Comparison of ENCODE assay signal across 8 mouse cellular contexts in the genomic region with DNA sequence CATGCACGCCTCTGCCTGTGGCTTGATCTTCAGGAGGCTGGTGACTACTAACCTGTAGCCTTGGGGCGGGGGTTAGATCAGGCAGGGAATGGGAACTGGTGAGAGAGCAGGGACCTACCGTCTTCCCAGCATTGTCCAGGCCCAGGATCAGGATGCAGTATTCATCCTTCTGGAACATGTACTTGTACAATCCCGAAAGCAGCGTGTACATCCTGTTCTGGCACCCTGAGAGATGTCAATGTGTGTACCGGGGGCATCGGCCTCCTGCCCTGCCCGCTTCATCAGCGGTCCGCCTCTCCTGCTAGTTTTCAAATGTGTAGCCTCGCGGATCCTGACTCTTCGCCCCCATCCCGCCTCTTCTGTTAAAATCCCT. TPM values are rescaled to one million over a fixed set of nuclear protein-coding genes. Genes with fewer than 3 reads are reported as not detected.
A peak's percentile ranks its signal among the peaks of the same experiment; 100 is the strongest.
DNase-seq lines count a peak whose midpoint lies in the region; ATAC-seq and TF ChIP-seq lines count a peak whose summit lies in the region.

No protein-coding gene starts in this region.

- TF ChIP-seq CTCF in heart, adult 2 months (IDR thresholded peaks at IDR 0.05) = no peak
- TF ChIP-seq CTCF in CH12.LX (conservative IDR thresholded peaks at IDR 0.05 in 1 of 2, IDR thresholded peaks at IDR 0.05 in 1 of 2; ENCODE audit: low read depth in 2 of 2, low read length in 2 of 2) = no peak
- TF ChIP-seq CTCF in liver, embryonic 14.5 days (IDR thresholded peaks at IDR 0.05; ENCODE audit: low read depth) = no peak

- peak overlapping the region; percentile 85 for H3K4me3 ChIP-seq in heart, adult 2 months
- H3K4me3 ChIP-seq in CH12.LX (replicated peaks in 1 of 3; ENCODE audit: low read depth in 2 of 3, low read length in 2 of 3, poor library complexity in 1 of 3) = peak overlapping the region; percentile 68 to 89 (median 86)
- peak overlapping the region; percentile 91 for H3K4me3 ChIP-seq in forebrain, embryonic 14.5 days (ENCODE audit: low read depth, low read length)
- H3K4me3 ChIP-seq in liver, embryonic 14.5 days (ENCODE audit: insufficient read depth in 1 of 2, low read depth in 2 of 2, low read length in 2 of 2) = peak overlapping the region; percentile 87 to 97

- peaks cover 13% of the 10 kb centered on the region for H3K36me3 ChIP-seq in heart, adult 2 months (ENCODE audit: control insufficient read depth, insufficient read depth, low read length)
- peaks cover 33 to 56% of the 10 kb centered on the region in 2 experiments for H3K36me3 ChIP-seq in CH12.LX (replicated peaks in 1 of 2; ENCODE audit: control insufficient read depth in 1 of 2, insufficient read depth in 1 of 2, low read length in 1 of 2)
- peaks cover 41% of the 10 kb centered on the region for H3K36me3 ChIP-seq in forebrain, embryonic 14.5 days (ENCODE audit: control insufficient read depth, insufficient read depth, low read length)
- H3K36me3 ChIP-seq in liver, embryonic 14.5 days (replicated peaks; ENCODE audit: control insufficient read depth, insufficient read depth, low read depth) = peaks cover 7% of the 10 kb centered on the region

- no peaks in the 10 kb centered on the region for H3K27me3 ChIP-seq in heart, adult 2 months (ENCODE audit: control insufficient read depth, insufficient read depth, low read length)
- H3K27me3 ChIP-seq in CH12.LX (replicated peaks) = no peaks in the 10 kb centered on the region
- H3K27me3 ChIP-seq in forebrain, embryonic 14.5 days (replicated peaks; ENCODE audit: control insufficient read depth, insufficient read depth, low read length) = no peaks in the 10 kb centered on the region
- H3K27me3 ChIP-seq in liver, embryonic 14.5 days (ENCODE audit: control insufficient read depth, insufficient read depth, low read length) = no peaks in the 10 kb centered on the region

- H3K9ac ChIP-seq in heart, adult 2 months (ENCODE audit: low read depth, low read length) = peak overlapping the region; percentile 98
- peak overlapping the region; percentile 81 for H3K9ac ChIP-seq in CH12.LX (ENCODE audit: insufficient read depth, low read depth)
- peak overlapping the region; percentile 93 for H3K9ac ChIP-seq in forebrain, embryonic 14.5 days (ENCODE audit: low read length)
- H3K9ac ChIP-seq in liver, embryonic 14.5 days (replicated peaks) = peak overlapping the region; percentile 92

- peaks cover 4% of the 10 kb centered on the region for H3K79me2 ChIP-seq in heart, adult 2 months (replicated peaks; ENCODE audit: control insufficient read depth, insufficient read depth, low read length)
- peaks cover 56% of the 10 kb centered on the region for H3K79me2 ChIP-seq in CH12.LX (replicated peaks; ENCODE audit: control insufficient read depth, extremely low read depth, insufficient read depth, poor library complexity, severe bottlenecking)

- intact Hi-C loops in heart, adult 2 months (cut with DNase I) = no loop called here
- intact Hi-C loops in left cerebral cortex, postnatal 14 days (cut with DNase I) = loop anchor here (5.0 kb wide), 1 partner anchor 42 kb away; no protein-coding TSS in a partner anchor

- H3K27ac ChIP-seq in heart, adult 2 months = peak overlapping the region; percentile 94
- no peak overlapping the region for H3K27ac ChIP-seq in CH12.LX (ENCODE audit: insufficient read depth, low read depth)
- peak overlapping the region; percentile 88; the same call in 1 of the 2 replicates for H3K27ac ChIP-seq in forebrain, embryonic 14.5 days (ENCODE audit: low read depth, low read length)
- H3K27ac ChIP-seq in liver, embryonic 14.5 days = no peak overlapping the region

- TF ChIP-seq EP300 in heart, adult 2 months (IDR thresholded peaks at IDR 0.05; ENCODE audit: insufficient read depth, low read depth, low read length) = no peak
- no peak for TF ChIP-seq EP300 in CH12.LX (IDR thresholded peaks at IDR 0.05; ENCODE audit: low read length)
- no peak for TF ChIP-seq EP300 in liver, embryonic 14.5 days (IDR thresholded peaks at IDR 0.05; ENCODE audit: low read depth)

- H3K9me3 ChIP-seq in CH12.LX (replicated peaks; ENCODE audit: low read length) = no peaks in the 10 kb centered on the region
- H3K9me3 ChIP-seq in forebrain, embryonic 14.5 days (replicated peaks; ENCODE audit: control insufficient read depth, low read length) = no peaks in the 10 kb centered on the region
- H3K9me3 ChIP-seq in liver, embryonic 14.5 days (ENCODE audit: control insufficient read depth, low read length) = no peaks in the 10 kb centered on the region

- 6% methylated on average over 14 of the region's 14 CpGs for WGBS in heart, adult 2 months
- WGBS in forebrain, embryonic 14.5 days = 12% methylated on average over 14 of the region's 14 CpGs
- WGBS in liver, embryonic 14.5 days (ENCODE audit: insufficient replicate concordance) = 5% methylated on average over 14 of the region's 14 CpGs

- in situ Hi-C loops in CH12.LX (cut with MboI; ENCODE audit: low pct_ligation_motif_present, low pct_unique_long_range_greater_than_20kb, low sequenced_read_pairs) = loop anchor here (10.0 to 25.0 kb wide), 2 partner anchors 180 to 652 kb away; partner anchors contain the start of genes Dido1, Gid8 and Ppdpf

- ATAC-seq in forebrain, embryonic 14.5 days = 0 out of 2 replicates have a peak, but pooled peaks have one; percentile 1
- ATAC-seq in liver, embryonic 14.5 days (ENCODE audit: insufficient read depth) = no peak

- H3K4me1 ChIP-seq in heart, adult 2 months (ENCODE audit: control insufficient read depth, insufficient read depth, low read length) = peaks cover 5% of the 10 kb centered on the region
- peaks cover 5 to 33% of the 10 kb centered on the region in 2 experiments for H3K4me1 ChIP-seq in CH12.LX (ENCODE audit: control insufficient read depth in 1 of 2, insufficient read depth in 2 of 2)
- peaks cover 21% of the 10 kb centered on the region for H3K4me1 ChIP-seq in forebrain, embryonic 14.5 days (ENCODE audit: control insufficient read depth, insufficient read depth, low read length)
- H3K4me1 ChIP-seq in liver, embryonic 14.5 days (replicated peaks; ENCODE audit: control insufficient read depth in 2 of 2, insufficient read depth in 2 of 2, low read length in 1 of 2) = peaks cover 8 to 22% of the 10 kb centered on the region in 2 experiments

- no peak for TF ChIP-seq RAD21 in CH12.LX (IDR thresholded peaks at IDR 0.05; ENCODE audit: low read depth, low read length)

- dilution Hi-C loops in CH12.LX (cut with MboI; ENCODE audit: extremely low pct_ligation_motif_present, extremely low pct_unique_long_range_greater_than_20kb, low sequenced_read_pairs) = no loop called here

- peak overlapping the region; percentile 93 for H3K4me2 ChIP-seq in CH12.LX (ENCODE audit: insufficient read depth, low read depth, poor library complexity, severe bottlenecking)
- peak overlapping the region; percentile 95 for H3K4me2 ChIP-seq in forebrain, embryonic 14.5 days (ENCODE audit: low read length)
- peak overlapping the region; percentile 78 for H3K4me2 ChIP-seq in liver, embryonic 14.5 days (ENCODE audit: low read depth)

- no peak for TF ChIP-seq POLR2A in heart, adult 2 months (IDR thresholded peaks at IDR 0.05; ENCODE audit: insufficient read depth, low read depth, low read length)
- TF ChIP-seq POLR2A in CH12.LX (IDR thresholded peaks at IDR 0.05; ENCODE audit: low read depth, low read length) = no peak

- no peak for DNase-seq in heart, adult 2 months
- no peak for DNase-seq in heart, postnatal 4 days
- DNase-seq in CH12.LX (ENCODE audit: extremely low read depth) = no peak
- DNase-seq in forebrain, embryonic 14.5 days (ENCODE audit: low spot score) = no peak
- no peak for DNase-seq in liver, embryonic 14.5 days (ENCODE audit: low read depth in 3 of 3, low spot score in 3 of 3)
- DNase-seq in adrenal gland, postnatal 4 days (ENCODE audit: low spot score in 2 of 2) = no peak
- DNase-seq in left cerebral cortex, postnatal 14 days (ENCODE audit: low spot score in 2 of 2) = no peak
- DNase-seq in adrenal gland, adult 2 months = no peak

RNA-seq across cellular contexts. Expression of gene Zgpat, which starts 0.3 kb away (rescaled TPM):
- total RNA-seq in heart, adult 2 months (2021) = 10 to 100 TPM; 18.7 to 18.9 TPM
- 21.0 and 31.5 TPM in 2 replicates for polyA plus RNA-seq in heart, adult 2 months (2012; rRNA removed)
- 10 to 100 TPM; 20.7 to 22.8 TPM for total RNA-seq in heart, postnatal 4 days (2021)
- total RNA-seq in CH12.LX (2012; rRNA removed) = 23.9 and 29.8 TPM in 2 replicates
- 18.4 and 19.3 TPM in 2 replicates for total RNA-seq in CH12.LX (2014; rRNA removed)
- 20.9 and 21.1 TPM in 2 replicates for polyA plus RNA-seq in CH12.LX (2012; ENCODE audit: insufficient read length, low read depth)
- 44.6 and 55.6 TPM in 2 replicates for polyA plus RNA-seq in forebrain, embryonic 14.5 days (2014; fragmentation: Nextera tagmentation; extraction: Ambion mirVana)
- 7.7 and 8.8 TPM in 2 replicates for polyA plus RNA-seq in liver, embryonic 14.5 days (2012; rRNA removed)
- polyA plus RNA-seq in liver, embryonic 14.5 days (2014; fragmentation: Nextera tagmentation; extraction: Ambion mirVana) = 8.4 and 10.5 TPM in 2 replicates
- total RNA-seq in adrenal gland, postnatal 4 days (2021) = 10 to 100 TPM; 37.0 to 42.4 TPM
- total RNA-seq in left cerebral cortex, postnatal 14 days (2021) = 10 to 100 TPM; 62.1 to 63.3 TPM
- 10 to 100 TPM; 36.6 to 51.0 TPM for total RNA-seq in adrenal gland, adult 2 months (2021)
- 33.8 and 34.5 TPM in 2 replicates for polyA plus RNA-seq in adrenal gland, adult 2 months (2012; rRNA removed)

RNA-seq across cellular contexts. Expression of gene Arfrp1, which starts 0.7 kb away (rescaled TPM):
- 10 to 100 TPM; 50.7 to 52.3 TPM for total RNA-seq in heart, adult 2 months (2021)
- 42.3 and 69.5 TPM in 2 replicates for polyA plus RNA-seq in heart, adult 2 months (2012; rRNA removed)
- 10 to 100 TPM; 39.6 to 41.0 TPM for total RNA-seq in heart, postnatal 4 days (2021)
- total RNA-seq in CH12.LX (2012; rRNA removed) = 29.2 and 35.5 TPM in 2 replicates
- 45.3 and 46.0 TPM in 2 replicates for total RNA-seq in CH12.LX (2014; rRNA removed)
- 55.6 and 72.7 TPM in 2 replicates for polyA plus RNA-seq in CH12.LX (2012; ENCODE audit: insufficient read length, low read depth)
- polyA plus RNA-seq in forebrain, embryonic 14.5 days (2014; fragmentation: Nextera tagmentation; extraction: Ambion mirVana) = 58.6 and 63.5 TPM in 2 replicates
- polyA plus RNA-seq in liver, embryonic 14.5 days (2012; rRNA removed) = 13.3 and 21.1 TPM in 2 replicates
- 14.8 and 16.9 TPM in 2 replicates for polyA plus RNA-seq in liver, embryonic 14.5 days (2014; fragmentation: Nextera tagmentation; extraction: Ambion mirVana)
- 10 to 100 TPM; 43.6 to 48.9 TPM for total RNA-seq in adrenal gland, postnatal 4 days (2021)
- 10 to 100 TPM; 36.4 to 42.5 TPM for total RNA-seq in left cerebral cortex, postnatal 14 days (2021)
- 10 to 100 TPM; 44.0 to 46.2 TPM for total RNA-seq in adrenal gland, adult 2 months (2021)
- 14.8 and 19.5 TPM in 2 replicates for polyA plus RNA-seq in adrenal gland, adult 2 months (2012; rRNA removed)

RNA-seq across cellular contexts. Expression of gene Lime1, which starts 15.4 kb away (rescaled TPM):
- total RNA-seq in heart, adult 2 months (2021) = 1 to 10 TPM; 5.0 to 5.2 TPM
- polyA plus RNA-seq in heart, adult 2 months (2012; rRNA removed) = 21.7 and 21.8 TPM in 2 replicates
- total RNA-seq in heart, postnatal 4 days (2021) = 1 to 10 TPM; 8.8 to 8.9 TPM
- 59.7 and 61.8 TPM in 2 replicates for total RNA-seq in CH12.LX (2012; rRNA removed)
- 61.5 and 67.0 TPM in 2 replicates for total RNA-seq in CH12.LX (2014; rRNA removed)
- 70.7 and 73.9 TPM in 2 replicates for polyA plus RNA-seq in CH12.LX (2012; ENCODE audit: insufficient read length, low read depth)
- 27.4 and 30.3 TPM in 2 replicates for polyA plus RNA-seq in forebrain, embryonic 14.5 days (2014; fragmentation: Nextera tagmentation; extraction: Ambion mirVana)
- 10.9 and 12.3 TPM in 2 replicates for polyA plus RNA-seq in liver, embryonic 14.5 days (2012; rRNA removed)
- polyA plus RNA-seq in liver, embryonic 14.5 days (2014; fragmentation: Nextera tagmentation; extraction: Ambion mirVana) = 4.0 and 4.7 TPM in 2 replicates
- 10 to 100 TPM; 21.8 to 28.4 TPM for total RNA-seq in adrenal gland, postnatal 4 days (2021)
- 10 to 100 TPM; 31.3 to 35.1 TPM for total RNA-seq in left cerebral cortex, postnatal 14 days (2021)
- 10 to 100 TPM; 13.6 to 20.5 TPM for total RNA-seq in adrenal gland, adult 2 months (2021)
- polyA plus RNA-seq in adrenal gland, adult 2 months (2012; rRNA removed) = 167 and 174 TPM in 2 replicates

RNA-seq across cellular contexts. Expression of gene Rtel1, which starts 44.9 kb away (rescaled TPM):
- 10 to 100 TPM in 1 of 2 experiments, 1 to 10 TPM in 1; 8.3 to 10.6 TPM for total RNA-seq in heart, adult 2 months (2021)
- polyA plus RNA-seq in heart, adult 2 months (2012; rRNA removed) = 21.9 and 29.6 TPM in 2 replicates
- 10 to 100 TPM; 42.9 to 46.9 TPM for total RNA-seq in heart, postnatal 4 days (2021)
- total RNA-seq in CH12.LX (2012; rRNA removed) (65.4 and 83.8 TPM in 2 replicates), CH12.LX (2014; rRNA removed) (67.6 and 74.9 TPM in 2 replicates)
- polyA plus RNA-seq in CH12.LX (2012; ENCODE audit: insufficient read length, low read depth) = 70.7 and 89.2 TPM in 2 replicates
- polyA plus RNA-seq in forebrain, embryonic 14.5 days (2014; fragmentation: Nextera tagmentation; extraction: Ambion mirVana) = 37.0 and 40.7 TPM in 2 replicates
- 39.1 and 40.3 TPM in 2 replicates for polyA plus RNA-seq in liver, embryonic 14.5 days (2012; rRNA removed)
- 26.2 and 29.3 TPM in 2 replicates for polyA plus RNA-seq in liver, embryonic 14.5 days (2014; fragmentation: Nextera tagmentation; extraction: Ambion mirVana)
- total RNA-seq in adrenal gland, postnatal 4 days (2021) = 10 to 100 TPM; 65.6 to 69.4 TPM
- total RNA-seq in left cerebral cortex, postnatal 14 days (2021) = 10 to 100 TPM; 23.3 to 24.8 TPM
- total RNA-seq in adrenal gland, adult 2 months (2021) = 10 to 100 TPM; 24.5 to 27.8 TPM
- 23.2 and 24.2 TPM in 2 replicates for polyA plus RNA-seq in adrenal gland, adult 2 months (2012; rRNA removed)

RNA-seq across cellular contexts. Expression of gene Stmn3, which starts 50.2 kb away (rescaled TPM):
- total RNA-seq in heart, adult 2 months (2021) = under 1 TPM; 0.29 to 0.32 TPM
- polyA plus RNA-seq in heart, adult 2 months (2012; rRNA removed) = 0.37 and 1.6 TPM in 2 replicates
- under 1 TPM; 0.24 to 0.47 TPM for total RNA-seq in heart, postnatal 4 days (2021)
- total RNA-seq in CH12.LX (2012; rRNA removed) (not detected in 2 replicates), CH12.LX (2014; rRNA removed) (not detected in 2 replicates)
- polyA plus RNA-seq in CH12.LX (2012; ENCODE audit: insufficient read length, low read depth) = not detected in 2 replicates
- polyA plus RNA-seq in forebrain, embryonic 14.5 days (2014; fragmentation: Nextera tagmentation; extraction: Ambion mirVana) = 1,166 and 1,263 TPM in 2 replicates
- polyA plus RNA-seq in liver, embryonic 14.5 days (2012; rRNA removed) = 0.06 and 1.0 TPM in 2 replicates
- 0.09 TPM in 1 of 2 replicates, not detected in the other for polyA plus RNA-seq in liver, embryonic 14.5 days (2014; fragmentation: Nextera tagmentation; extraction: Ambion mirVana)
- 10 to 100 TPM; 32.2 to 45.5 TPM for total RNA-seq in adrenal gland, postnatal 4 days (2021)
- 100 to 1,000 TPM; 839 to 875 TPM for total RNA-seq in left cerebral cortex, postnatal 14 days (2021)
- 10 to 100 TPM in 1 of 2 experiments, 1 to 10 TPM in 1; 9.6 to 19.8 TPM for total RNA-seq in adrenal gland, adult 2 months (2021)
- polyA plus RNA-seq in adrenal gland, adult 2 months (2012; rRNA removed) = 8.8 and 17.3 TPM in 2 replicates

Comparison
In these comparisons a context has a peak if more than half of its experiments do, and no peak if none do; other contexts are left out.
1. H3K27ac ChIP-seq: peak in heart, adult 2 months (single experiment) and forebrain, embryonic 14.5 days (single experiment); none in CH12.LX (single experiment) and liver, embryonic 14.5 days (single experiment).
2. Peak in every context shown above with its lines, with median percentiles within 50 percentile points of each other: H3K4me3 ChIP-seq, H3K9ac ChIP-seq and H3K4me2 ChIP-seq.